Mouse (Mus musculus) forebrain, postnatal 0 days (tissue): ENCODE results near the gene Rbms3. TPM values are rescaled to one million over a fixed set of nuclear protein-coding genes. Genes with fewer than 3 reads are reported as not detected.
A peak's percentile ranks its signal among the peaks of the same experiment; 100 is the strongest.

Source experiments
- ATAC-seq: fragments of 200-750 bp; cut with Nextera tagmentation; 2 replicates; pipeline ENCODE4 v1.8.0; 2017; ENCODE audit warnings: mild to moderate bottlenecking, moderate library complexity
- DNase-seq: peaks from one replicate; pipeline ENCODE4 v3.0.0-alpha.2; 2015
- H3K27ac ChIP-seq: fragments of 300-500 bp; sonication (generic); 2 replicates; pipeline ENCODE4 v1.5.1; 2014; ENCODE audit warnings: low read depth, mild to moderate bottlenecking, antibody characterized with exemption, low read length, moderate library complexity, mixed read lengths
- H3K27me3 ChIP-seq: fragments of 300-500 bp; sonication (generic); 2 replicates; pipeline ENCODE4 v1.6.1; 2014; ENCODE audit warnings: mild to moderate bottlenecking, low read length, mixed read lengths; ENCODE audit not compliant: insufficient read depth
- H3K36me3 ChIP-seq: fragments of 300-500 bp; sonication (generic); 2 replicates; pipeline ENCODE4 v1.6.1; 2014; ENCODE audit warnings: mild to moderate bottlenecking, moderate library complexity; ENCODE audit not compliant: insufficient read depth
- H3K4me1 ChIP-seq: fragments of 300-500 bp; sonication (generic); 2 replicates; pipeline ENCODE4 v1.6.1; 2014; ENCODE audit warnings: antibody characterized with exemption; ENCODE audit not compliant: insufficient read depth
- H3K4me2 ChIP-seq: fragments of 300-500 bp; sonication (generic); 2 replicates; pipeline ENCODE4 v1.6.1; 2014; ENCODE audit warnings: low read depth, mild to moderate bottlenecking, moderate library complexity
- H3K4me3 ChIP-seq: fragments of 300-500 bp; sonication (generic); 2 replicates; pipeline ENCODE4 v1.5.1; 2014; ENCODE audit warnings: low read depth, low read length, mixed read lengths
- H3K9ac ChIP-seq: fragments of 300-500 bp; sonication (generic); 2 replicates; pipeline ENCODE4 v1.6.1; 2014; ENCODE audit warnings: mild to moderate bottlenecking
- H3K9me3 ChIP-seq: fragments of 300-500 bp; sonication (generic); 2 replicates; pipeline ENCODE4 v1.6.1; 2016; ENCODE audit warnings: low read length
- CTCF ChIP-seq: sonication (generic); IDR thresholded peaks from 2 replicates; pipeline ENCODE4 v1.5.1; 2016; ENCODE audit warnings: antibody characterized with exemption, control low read depth, low read depth
- WGBS: fragments of 180-500 bp; shearing (Covaris S2); extraction: QIAGEN DNeasy Blood & Tissue Kit; methylation state at CpG from one replicate; pipeline ENCODE4 v1.1.7; 2014; 5-methylcytosine and 5-hydroxymethylcytosine counted together
- polyA plus RNA-seq: library from polyadenylated mRNA; unstranded; fragments of >200 nt; fragmentation: Nextera tagmentation; extraction: Ambion mirVana; gene quantifications from 2 replicates; pipeline ENCODE4 v1.2.1, GENCODE M21; 2015
- total RNA-seq: library from RNA; depleted of rRNA; stranded (reverse); fragments of >200 nt; gene quantifications from 2 replicates; pipeline ENCODE4 v1.2.3, GENCODE M21; 2014

Gene Rbms3
- total and polyA plus RNA-seq, 2 experiments from 2014 or later, result 29.9 to 38.8 TPM

GRCm38 (mm10) chr9:117636492-117636891, 6.8 kb upstream of the Rbms3 start:
- Histone ChIP-seq H3K4me3 (no peak overlapping the region), H3K27ac (no peak overlapping the region), H3K27me3 (no peaks in the 10 kb centered on the region), H3K4me1 (no peaks in the 10 kb centered on the region), H3K4me2 (no peak overlapping the region), H3K9ac (no peak overlapping the region), H3K9me3 (no peaks in the 10 kb centered on the region), H3K36me3 (no peaks in the 10 kb centered on the region)
- no peak for TF ChIP-seq CTCF
- DNase-seq (no peak), ATAC-seq (no peak)
- WGBS, result 77% methylated on average over 8 of the region's 8 CpGs

- Histone ChIP-seq H3K27me3 (no peaks in the 10 kb centered on the region), H3K27ac (no peak overlapping the region), H3K4me1 (no peaks in the 10 kb centered on the region), H3K9me3 (no peaks in the 10 kb centered on the region), H3K4me3 (no peak overlapping the region), H3K9ac (no peak overlapping the region), H3K36me3 (no peaks in the 10 kb centered on the region), H3K4me2 (no peak overlapping the region)
- TF ChIP-seq CTCF, result 0 out of 2 replicates have a peak, but pooled peaks have one; percentile 22
- no peak for DNase-seq
- no peak for ATAC-seq
Measured at GRCm38 (mm10) chr9:117627173-117627572, 2.5 kb downstream of the Rbms3 start.

GRCm38 (mm10) chr9:117600781-117601180, 28.9 kb downstream of the Rbms3 start:
- H3K4me2 ChIP-seq, result no peak overlapping the region
- H3K4me1 ChIP-seq, result no peaks in the 10 kb centered on the region
- 77% methylated on average over 5 of the region's 5 CpGs for WGBS
- DNase-seq (no peak), ATAC-seq (no peak)
- H3K9me3 ChIP-seq, result no peaks in the 10 kb centered on the region
- no peak overlapping the region for H3K9ac ChIP-seq
- H3K27me3 ChIP-seq, result no peaks in the 10 kb centered on the region
- H3K4me3 ChIP-seq, result no peak overlapping the region
- H3K27ac ChIP-seq, result no peak overlapping the region
- no peak for TF ChIP-seq CTCF
- no peaks in the 10 kb centered on the region for H3K36me3 ChIP-seq

GRCm38 (mm10) chr9:117599341-117599740, 30.4 kb downstream of the Rbms3 start:
- no peak overlapping the region for H3K4me2 ChIP-seq
- no peaks in the 10 kb centered on the region for H3K27me3 ChIP-seq
- ATAC-seq, result no peak
- no peaks in the 10 kb centered on the region for H3K9me3 ChIP-seq
- no peaks in the 10 kb centered on the region for H3K36me3 ChIP-seq
- no peaks in the 10 kb centered on the region for H3K4me1 ChIP-seq
- DNase-seq, result no peak
- no peak for TF ChIP-seq CTCF
- WGBS, result 95% methylated on average over 9 of the region's 9 CpGs
- H3K4me3 ChIP-seq, result no peak overlapping the region
- no peak overlapping the region for H3K9ac ChIP-seq
- H3K27ac ChIP-seq, result no peak overlapping the region

GRCm38 (mm10) chr9:117596162-117596561, 33.6 kb downstream of the Rbms3 start:
- ATAC-seq (no peak), DNase-seq (no peak)
- Histone ChIP-seq H3K4me1 (no peaks in the 10 kb centered on the region), H3K9ac (no peak overlapping the region), H3K36me3 (no peaks in the 10 kb centered on the region), H3K27ac (no peak overlapping the region), H3K27me3 (no peaks in the 10 kb centered on the region), H3K4me2 (no peak overlapping the region), H3K9me3 (no peaks in the 10 kb centered on the region), H3K4me3 (no peak overlapping the region)
- TF ChIP-seq CTCF, result no peak
- 52% methylated on average over 5 of the region's 5 CpGs for WGBS

- no peak for ATAC-seq
- WGBS, result 86% methylated on average over 6 of the region's 6 CpGs
- H3K9ac ChIP-seq, result no peak overlapping the region
- no peaks in the 10 kb centered on the region for H3K36me3 ChIP-seq
- no peaks in the 10 kb centered on the region for H3K9me3 ChIP-seq
- H3K4me2 ChIP-seq, result no peak overlapping the region
- no peak overlapping the region for H3K4me3 ChIP-seq
- H3K27me3 ChIP-seq, result no peaks in the 10 kb centered on the region
- TF ChIP-seq CTCF, result no peak
- no peak for DNase-seq
- H3K4me1 ChIP-seq, result no peaks in the 10 kb centered on the region
- H3K27ac ChIP-seq, result no peak overlapping the region
Measured at GRCm38 (mm10) chr9:117585345-117585744, 44.4 kb downstream of the Rbms3 start.

GRCm38 (mm10) chr9:117583638-117584037, 46.1 kb downstream of the Rbms3 start:
- Histone ChIP-seq H3K4me2 (no peak overlapping the region), H3K36me3 (no peaks in the 10 kb centered on the region), H3K27me3 (no peaks in the 10 kb centered on the region), H3K9ac (no peak overlapping the region), H3K4me1 (no peaks in the 10 kb centered on the region), H3K27ac (no peak overlapping the region), H3K4me3 (no peak overlapping the region), H3K9me3 (no peaks in the 10 kb centered on the region)
- 60% methylated on average over 7 of the region's 7 CpGs for WGBS
- peak; percentile 27; the same call in 1 of the 2 replicates for ATAC-seq
- peak; percentile 62 for TF ChIP-seq CTCF
- DNase-seq, result peak; percentile 59

GRCm38 (mm10) chr9:117582591-117582990, 47.1 kb downstream of the Rbms3 start:
- no peaks in the 10 kb centered on the region for H3K9me3 ChIP-seq
- H3K4me2 ChIP-seq, result no peak overlapping the region
- 63% methylated on average over 6 of the region's 6 CpGs for WGBS
- H3K27ac ChIP-seq, result no peak overlapping the region
- H3K9ac ChIP-seq, result no peak overlapping the region
- H3K36me3 ChIP-seq, result no peaks in the 10 kb centered on the region
- H3K4me3 ChIP-seq, result no peak overlapping the region
- H3K27me3 ChIP-seq, result no peaks in the 10 kb centered on the region
- H3K4me1 ChIP-seq, result no peaks in the 10 kb centered on the region
- no peak for TF ChIP-seq CTCF
- ATAC-seq, result no peak
- no peak for DNase-seq
